Mouse (Mus musculus) heart, embryonic 16.5 days (tissue): ENCODE results near the gene Cers2. TPM values are rescaled to one million over a fixed set of nuclear protein-coding genes. Genes with fewer than 3 reads are reported as not detected.
"Not testable (repeated sequence)": the region's sequence is repeated elsewhere in the genome, so short reads cannot be mapped to it uniquely, and the experiment has no call there.

Experiments
- ATAC-seq: fragments of 200-750 bp; cut with Nextera tagmentation; replicated peaks from 2 replicates; pipeline ENCODE4 v1.8.0; 2017; ENCODE audit warnings: moderate number of reproducible peaks; ENCODE audit not compliant: insufficient read depth, low FRiP score; ENCODE audit errors: extremely low read depth
- H3K27ac ChIP-seq: fragments of 300-500 bp; sonication (generic); 2 replicates; pipeline ENCODE4 v1.5.1; 2014; ENCODE audit warnings: mild to moderate bottlenecking, low read length, control low read depth, moderate library complexity
- H3K27me3 ChIP-seq: fragments of 300-500 bp; sonication (generic); 2 replicates; pipeline ENCODE4 v1.6.1; 2014; ENCODE audit warnings: low read length, mixed read lengths; ENCODE audit not compliant: control insufficient read depth, insufficient read depth
- H3K36me3 ChIP-seq: fragments of 300-500 bp; sonication (generic); 2 replicates; pipeline ENCODE4 v1.6.1; 2014; ENCODE audit not compliant: control insufficient read depth, insufficient read depth
- H3K4me1 ChIP-seq: fragments of 300-500 bp; sonication (generic); 2 replicates; pipeline ENCODE4 v1.6.1; 2014; ENCODE audit warnings: low read length, mixed read lengths; ENCODE audit not compliant: control insufficient read depth, insufficient read depth
- H3K4me2 ChIP-seq: fragments of 300-500 bp; sonication (generic); 2 replicates; pipeline ENCODE4 v1.6.1; 2014; ENCODE audit warnings: low read depth, mild to moderate bottlenecking, control low read depth, low read length
- H3K4me3 ChIP-seq: fragments of 300-500 bp; sonication (generic); 2 replicates; pipeline ENCODE4 v1.5.1; 2014; ENCODE audit warnings: mild to moderate bottlenecking, control low read depth, low read length
- H3K9ac ChIP-seq: fragments of 300-500 bp; sonication (generic); 2 replicates; pipeline ENCODE4 v1.6.1; 2014; ENCODE audit warnings: low read length, control low read depth
- H3K9me3 ChIP-seq: fragments of 300-500 bp; sonication (generic); replicated peaks from 2 replicates; pipeline ENCODE4 v1.6.1; 2016; ENCODE audit warnings: low read length; ENCODE audit not compliant: control insufficient read depth
- WGBS: fragments of 180-500 bp; shearing (Covaris S2); extraction: QIAGEN DNeasy Blood & Tissue Kit; methylation state at CpG from one replicate; pipeline ENCODE4 v1.1.7; 2014; 5-methylcytosine and 5-hydroxymethylcytosine counted together
- polyA plus RNA-seq: library from polyadenylated mRNA; unstranded; fragments of >200 nt; fragmentation: Nextera tagmentation; extraction: Ambion mirVana; gene quantifications from 2 replicates; pipeline ENCODE4 v1.2.1, GENCODE M21; 2015

The Cers2 gene
- polyA plus RNA-seq, 1 experiment from 2014 or later, result 139 TPM

- not testable (repeated sequence) for ATAC-seq
- WGBS, result 95% methylated on average over 9 of the region's 9 CpGs
These were observed 28.9 kb downstream of the Cers2 start for GRCm38 (mm10) chr3:95343356-95344000.

GRCm38 (mm10) chr3:95346454-95346853 is 31.9 kb downstream of the Cers2 start:
- Histone ChIP-seq H3K27ac (no peak overlapping the region), H3K4me2 (no peak overlapping the region), H3K36me3 (peaks cover 59% of the 10 kb centered on the region), H3K4me1 (no peaks in the 10 kb centered on the region), H3K27me3 (no peaks in the 10 kb centered on the region), H3K9ac (no peak overlapping the region), H3K4me3 (no peak overlapping the region), H3K9me3 (no peaks in the 10 kb centered on the region; the same call in 1 of the 2 replicates)
- WGBS, result 91% methylated on average over 7 of the region's 7 CpGs
- ATAC-seq, result no peak

More at GRCm38 (mm10) chr3:95343356-95344000, 28.9 kb downstream of the Cers2 start:
- H3K9me3 ChIP-seq, H3K27me3 ChIP-seq, H3K4me1 ChIP-seq, H3K4me2 ChIP-seq, H3K9ac ChIP-seq, H3K4me3 ChIP-seq, H3K27ac ChIP-seq: not testable (repeated sequence)
- peaks cover 68% of the 10 kb centered on the region for H3K36me3 ChIP-seq

GRCm38 (mm10) chr3:95348343-95348742 is 33.8 kb downstream of the Cers2 start:
- H3K27ac ChIP-seq, H3K9ac ChIP-seq, H3K9me3 ChIP-seq, H3K4me1 ChIP-seq, H3K4me2 ChIP-seq, H3K4me3 ChIP-seq, H3K27me3 ChIP-seq, ATAC-seq: not testable (repeated sequence)
- WGBS, result 94% methylated on average over 5 of the region's 5 CpGs
- H3K36me3 ChIP-seq, result peaks cover 62% of the 10 kb centered on the region

GRCm38 (mm10) chr3:95349491-95349890 is 34.9 kb downstream of the Cers2 start:
- Histone ChIP-seq H3K27ac (no peak overlapping the region), H3K9me3 (no peaks in the 10 kb centered on the region; the same call in 1 of the 2 replicates), H3K36me3 (peaks cover 59% of the 10 kb centered on the region), H3K4me1 (no peaks in the 10 kb centered on the region), H3K4me2 (no peak overlapping the region), H3K9ac (no peak overlapping the region), H3K4me3 (no peak overlapping the region), H3K27me3 (no peaks in the 10 kb centered on the region)
- no peak for ATAC-seq

GRCm38 (mm10) chr3:95355911-95356544 is 41.4 kb downstream of the Cers2 start:
- Histone ChIP-seq H3K36me3 (peaks cover 14% of the 10 kb centered on the region), H3K4me2 (peak overlapping the region; percentile 59), H3K4me3 (peak overlapping the region; percentile 60)
- not testable (repeated sequence) for H3K9ac ChIP-seq, H3K27me3 ChIP-seq, H3K9me3 ChIP-seq, H3K4me1 ChIP-seq, ATAC-seq, H3K27ac ChIP-seq
- 16% methylated on average over 6 of the region's 19 CpGs for WGBS

GRCm38 (mm10) chr3:95356701-95357449 is 42.3 kb downstream of the Cers2 start, which contains the start of gene Setdb1:
TSS of gene Setdb1 (minus strand) at chr3:95357202.
- ATAC-seq, result peak; percentile 94
- H3K27me3 ChIP-seq, result not testable (repeated sequence)
- WGBS, result under 1% methylated on average over 32 of the region's 57 CpGs

GRCm38 (mm10) chr3:95357746-95358145 is 43.2 kb downstream of the Cers2 start:
- Histone ChIP-seq H3K4me1 (peaks cover 5% of the 10 kb centered on the region; the same call in 1 of the 2 replicates), H3K9ac (no peak overlapping the region), H3K4me2 (no peak overlapping the region), H3K27me3 (no peaks in the 10 kb centered on the region), H3K4me3 (no peak overlapping the region), H3K36me3 (peaks cover 7% of the 10 kb centered on the region), H3K27ac (no peak overlapping the region), H3K9me3 (no peaks in the 10 kb centered on the region)
- ATAC-seq, result no peak
- WGBS, result 92% methylated on average over 2 of the region's 2 CpGs

More at GRCm38 (mm10) chr3:95356701-95357449, 42.3 kb downstream of the Cers2 start, which contains the start of gene Setdb1:
- peak within 1 kb of the TSS; percentile 59 for H3K4me2 ChIP-seq
- not testable (repeated sequence) for H3K9me3 ChIP-seq, H3K4me1 ChIP-seq
- H3K9ac ChIP-seq, result peak within 1 kb of the TSS; percentile 72
- peak within 1 kb of the TSS; percentile 31; the same call in 1 of the 2 replicates for H3K27ac ChIP-seq
- peak within 1 kb of the TSS; percentile 60 for H3K4me3 ChIP-seq
- peaks cover 11% of the 10 kb centered on the region for H3K36me3 ChIP-seq

- ATAC-seq, H3K27ac ChIP-seq, H3K4me2 ChIP-seq, H3K9me3 ChIP-seq, H3K9ac ChIP-seq, H3K27me3 ChIP-seq, H3K4me3 ChIP-seq, H3K36me3 ChIP-seq, H3K4me1 ChIP-seq: not testable (repeated sequence)
- 66% methylated on average over 3 of the region's 3 CpGs for WGBS
These were observed 45.7 kb downstream of the Cers2 start for GRCm38 (mm10) chr3:95360276-95360675.

GRCm38 (mm10) chr3:95370101-95370500 is 55.5 kb downstream of the Cers2 start:
- H3K27ac ChIP-seq, result no peak overlapping the region
- no peaks in the 10 kb centered on the region for H3K27me3 ChIP-seq
- ATAC-seq, result no peak
- no peak overlapping the region for H3K4me3 ChIP-seq
- H3K36me3 ChIP-seq, result no peaks in the 10 kb centered on the region
- H3K9me3 ChIP-seq, result no peaks in the 10 kb centered on the region
- no peak overlapping the region for H3K9ac ChIP-seq
- no peaks in the 10 kb centered on the region for H3K4me1 ChIP-seq
- no peak overlapping the region for H3K4me2 ChIP-seq
